Mouse (Mus musculus) central nervous system, embryonic 18 days (tissue): ENCODE data around the gene Bsdc1. TPM values are rescaled to one million over a fixed set of nuclear protein-coding genes. Genes with fewer than 3 reads are reported as not detected.

ENCODE experiments used
- polyA plus RNA-seq: library from polyadenylated mRNA; depleted of rRNA; stranded (reverse); fragments of >200 nt; gene quantifications from 2 replicates; pipeline ENCODE4 v1.2.3, GENCODE M21; 2012; rRNA removed

Gene Bsdc1
- 16.2 and 21.8 TPM in 2 replicates for polyA plus RNA-seq

DNA sequence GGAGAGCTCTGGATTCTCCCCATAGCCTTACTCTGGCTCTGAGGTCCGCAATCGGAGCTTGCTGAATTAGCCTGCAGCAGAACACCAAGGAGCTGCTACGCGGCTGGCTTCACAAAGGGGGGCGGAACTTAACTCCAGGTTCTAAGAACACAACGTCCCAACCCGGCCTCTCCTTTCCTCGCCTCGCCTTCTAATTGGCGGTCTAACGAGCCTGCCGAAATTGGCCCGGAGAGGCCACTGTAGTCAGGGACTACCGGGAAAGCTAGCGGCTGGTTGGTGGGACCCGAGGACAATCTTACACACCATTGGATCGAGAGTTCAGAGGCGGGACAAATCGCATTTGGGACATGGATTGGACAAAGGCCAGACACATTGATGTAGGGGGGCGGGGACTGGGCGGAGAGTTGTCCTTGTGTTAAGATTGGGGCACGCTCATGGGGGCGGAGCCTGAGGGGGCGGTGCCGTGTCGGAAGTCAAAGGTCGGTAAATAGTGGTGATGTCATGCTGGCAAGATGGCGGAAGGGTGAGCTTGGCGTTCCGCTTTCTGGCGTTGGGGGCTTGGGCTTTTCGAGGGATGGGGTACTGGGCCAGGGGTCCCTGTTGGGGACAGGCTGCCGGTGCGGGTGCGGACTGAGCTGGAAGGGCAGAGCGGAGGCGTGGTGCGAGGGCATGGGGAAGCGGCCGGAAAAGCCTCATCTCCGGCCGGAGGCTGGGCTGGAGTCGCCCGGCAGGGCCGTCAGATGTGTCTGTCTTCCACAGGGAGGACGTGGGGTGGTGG lies at the start of gene Bsdc1:
TSS of gene Bsdc1 (plus strand) at position 399 of the 778 bp plus-strand sequence.

GRCm38 (mm10) chr4:129440340-129441063 lies 20.9 kb upstream of the Bsdc1 start, which contains the start of gene Zbtb8b:
Zbtb8b (minus strand) TSS chr4:129440853.

GRCm38 (mm10) chr4:129490972-129491880 lies 29.8 kb downstream of the Bsdc1 start, which contains the start of the genes Tssk3 and Fam229a:
Tssk3 (minus strand) TSS chr4:129491022.
Fam229a (plus strand) TSS chr4:129491190.

GRCm38 (mm10) chr4:129513086-129513767 lies 51.8 kb downstream of the Bsdc1 start, which contains the start of gene Marcksl1:
Marcksl1 (plus strand) TSS chr4:129513581.

Other genes starting within 250 kb of the Bsdc1 start
- 9.1 and 9.4 TPM in 2 replicates for gene C77080, start 200.2 kb upstream of the Bsdc1 start, polyA plus RNA-seq
- 0.74 and 1.4 TPM in 2 replicates for gene Sync, start 174.0 kb upstream of the Bsdc1 start, polyA plus RNA-seq
- gene Rbbp4, start 126.2 kb upstream of the Bsdc1 start, polyA plus RNA-seq, result 104 and 107 TPM in 2 replicates
- gene Zbtb8os, start 125.9 kb upstream of the Bsdc1 start, polyA plus RNA-seq, result 18.9 and 20.1 TPM in 2 replicates
- gene Zbtb8a, start 83.5 kb upstream of the Bsdc1 start, polyA plus RNA-seq, result 19.4 and 19.8 TPM in 2 replicates
- 6.8 and 6.9 TPM in 2 replicates for gene Zbtb8b, start 20.7 kb upstream of the Bsdc1 start, polyA plus RNA-seq
- gene Tssk3, start 29.4 kb downstream of the Bsdc1 start, polyA plus RNA-seq, result 0.41 and 0.62 TPM in 2 replicates
- 0.74 and 0.80 TPM in 2 replicates for gene Fam229a, start 29.6 kb downstream of the Bsdc1 start, polyA plus RNA-seq
- 1,413 and 1,583 TPM in 2 replicates for gene Marcksl1, start 52.0 kb downstream of the Bsdc1 start, polyA plus RNA-seq
- 93.2 and 95.2 TPM in 2 replicates for gene Hdac1, start 81.1 kb downstream of the Bsdc1 start, polyA plus RNA-seq
- 14.9 and 16.0 TPM in 2 replicates for gene Lck, start 112.1 kb downstream of the Bsdc1 start, polyA plus RNA-seq
- gene Fam167b, start 117.0 kb downstream of the Bsdc1 start, polyA plus RNA-seq, result 0.43 and 0.70 TPM in 2 replicates
- 287 and 302 TPM in 2 replicates for gene Eif3i, start 139.1 kb downstream of the Bsdc1 start, polyA plus RNA-seq
- 150 and 156 TPM in 2 replicates for gene Tmem234, start 139.1 kb downstream of the Bsdc1 start, polyA plus RNA-seq
- gene Dcdc2b, start 152.7 kb downstream of the Bsdc1 start, polyA plus RNA-seq, result 4.7 and 5.5 TPM in 2 replicates
- gene Iqcc, start 157.5 kb downstream of the Bsdc1 start, polyA plus RNA-seq, result 32.2 and 33.4 TPM in 2 replicates
- 157 and 167 TPM in 2 replicates for gene Ccdc28b, start 162.4 kb downstream of the Bsdc1 start, polyA plus RNA-seq
- gene Txlna, start 179.5 kb downstream of the Bsdc1 start, polyA plus RNA-seq, result 41.8 and 43.0 TPM in 2 replicates
- 43.4 and 44.3 TPM in 2 replicates for gene Kpna6, start 211.2 kb downstream of the Bsdc1 start, polyA plus RNA-seq
- gene Tmem39b, start 235.3 kb downstream of the Bsdc1 start, polyA plus RNA-seq, result 42.1 and 47.1 TPM in 2 replicates